Mouse (Mus musculus) thymus, adult 18-20 months (tissue): ENCODE data around the gene Sox9.

Source experiments
- DNase-seq, 2 experiments: peaks; one replicate each; pipeline ENCODE4 v3.0.0; 2022; ENCODE audit warnings: mixed read lengths in 2 of 2

Gene Sox9

DNA sequence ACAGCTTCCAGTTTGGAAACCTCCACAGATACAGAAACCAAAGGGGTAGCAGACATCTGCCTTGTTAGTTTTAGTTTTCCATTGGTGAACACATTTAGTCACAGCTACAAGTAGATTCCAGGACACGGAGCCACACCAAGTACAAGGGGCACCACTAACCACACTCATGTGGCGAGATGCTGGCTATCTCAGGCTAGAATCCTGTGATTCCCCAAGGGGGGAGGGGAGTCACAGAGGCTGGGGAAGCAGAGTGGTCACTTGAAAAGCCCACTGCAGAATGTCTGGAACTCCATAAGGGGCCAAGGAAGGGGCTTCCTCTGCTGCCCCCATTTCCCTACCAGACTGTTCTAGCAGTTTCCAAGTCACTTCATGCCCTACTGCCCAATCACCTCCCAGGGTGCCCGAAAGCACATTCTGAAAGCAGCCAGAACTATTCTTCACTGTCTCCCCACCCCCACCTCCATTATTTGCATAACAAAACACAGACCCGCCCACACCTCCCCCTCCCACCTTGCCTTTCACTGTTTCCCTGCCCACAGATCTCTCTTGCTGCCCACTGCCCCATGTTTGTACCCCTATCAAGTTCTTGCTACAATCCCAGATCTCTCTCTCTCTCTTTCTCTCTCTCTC lies 19.3 kb downstream of the Sox9 start:
- no peak for DNase-seq

- no peak for DNase-seq
Observed at GRCm38 (mm10) chr11:112807838-112808506, 25.9 kb downstream of the Sox9 start.

DNA sequence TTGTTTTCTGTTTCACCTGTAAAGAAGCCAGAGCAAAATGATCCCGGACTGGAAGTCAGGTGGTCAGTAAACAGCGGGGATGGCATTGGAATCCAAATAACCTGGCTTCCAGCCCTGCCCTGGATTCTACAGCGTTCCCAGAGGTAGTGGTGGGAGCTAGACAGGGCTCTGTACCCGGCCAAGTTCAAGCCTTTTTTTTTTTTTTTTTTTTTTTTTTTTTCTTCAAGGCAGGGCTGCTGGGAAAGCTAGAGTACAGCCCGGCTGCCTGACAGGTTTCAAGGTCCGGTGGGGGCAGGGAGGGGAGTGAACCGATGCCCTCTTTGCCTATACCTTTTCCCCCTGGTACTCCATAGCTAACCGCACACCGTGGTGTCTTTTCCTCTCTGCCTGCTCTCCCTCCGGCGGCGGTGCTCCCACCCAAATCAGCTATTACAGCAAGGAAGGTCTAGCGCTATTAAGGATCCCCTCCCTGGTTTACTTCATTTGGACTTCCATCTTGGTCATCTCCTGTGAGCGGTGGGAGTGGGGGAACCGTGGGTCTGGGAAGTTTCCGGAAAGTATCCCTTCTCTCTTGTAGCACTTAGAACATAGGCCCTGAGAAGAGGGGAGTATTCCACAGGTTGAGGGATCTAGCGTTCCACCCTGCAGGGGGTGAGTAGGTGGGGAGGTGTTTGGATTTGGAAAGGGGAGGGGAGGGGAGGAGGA lies 28.6 kb downstream of the Sox9 start:
- DNase-seq: no peak

DNA sequence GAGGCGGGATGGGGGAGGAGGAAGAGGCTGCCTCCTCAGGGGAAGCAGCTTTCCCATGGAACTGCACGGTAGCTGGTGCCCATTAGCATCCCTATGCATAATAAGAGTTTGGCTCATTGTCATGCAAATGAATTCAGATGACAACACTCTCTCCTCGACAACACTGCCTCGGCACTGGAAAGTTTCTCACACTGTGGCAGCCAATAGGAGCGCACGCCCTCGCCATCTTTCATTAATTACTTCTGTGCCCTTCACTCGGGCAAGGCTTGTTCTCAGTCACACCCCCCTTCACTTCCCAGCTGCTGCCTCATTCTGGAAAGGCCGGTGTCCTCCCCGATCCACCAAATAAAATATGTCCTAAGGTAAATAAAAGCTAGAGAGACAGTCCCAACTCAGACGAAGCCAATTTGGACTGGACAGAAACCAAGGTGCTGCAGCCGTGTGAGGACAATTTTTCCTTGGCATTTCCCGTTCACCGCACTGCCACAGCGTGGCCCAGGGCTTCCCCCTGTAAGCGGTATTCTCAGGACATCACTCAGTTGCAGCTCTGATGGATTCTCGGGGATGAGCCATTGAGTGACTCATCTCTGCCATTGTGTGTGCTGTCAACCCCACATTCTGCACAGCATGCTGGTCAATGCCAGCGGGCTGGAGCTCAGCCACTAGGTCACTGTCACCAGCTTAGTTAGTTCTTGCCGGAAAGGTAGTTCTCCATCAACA lies 29.3 kb downstream of the Sox9 start:
- no peak for DNase-seq

- no peak for DNase-seq
Observed at GRCm38 (mm10) chr11:112817829-112818650, 36.0 kb downstream of the Sox9 start.

- no peak for DNase-seq
Observed at GRCm38 (mm10) chr11:112818651-112819270, 36.7 kb downstream of the Sox9 start.

GRCm38 (mm10) chr11:112821536-112821935 lies 39.5 kb downstream of the Sox9 start:
- DNase-seq: no peak

- no peak for DNase-seq
Observed at GRCm38 (mm10) chr11:112824146-112824545, 42.1 kb downstream of the Sox9 start.

GRCm38 (mm10) chr11:112826193-112827043 lies 44.4 kb downstream of the Sox9 start:
- DNase-seq: no peak

DNA sequence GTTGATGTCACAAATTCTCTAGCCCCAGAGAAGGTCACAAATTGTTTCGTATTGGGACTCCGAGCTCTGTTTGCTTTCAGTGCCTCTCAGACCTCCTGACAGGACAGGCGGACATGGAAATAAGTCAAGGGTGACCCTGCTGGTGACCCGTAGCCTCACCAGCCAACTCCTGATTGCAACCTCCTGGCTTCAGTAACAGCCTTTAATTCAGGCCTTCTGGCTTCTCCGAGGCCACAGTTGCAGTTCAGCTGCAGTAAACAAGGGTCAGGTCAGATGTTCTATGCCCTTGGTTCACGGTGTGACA lies 45.0 kb downstream of the Sox9 start:
- no peak for DNase-seq

GRCm38 (mm10) chr11:112828553-112829287 lies 46.7 kb downstream of the Sox9 start:
- no peak for DNase-seq

DNA sequence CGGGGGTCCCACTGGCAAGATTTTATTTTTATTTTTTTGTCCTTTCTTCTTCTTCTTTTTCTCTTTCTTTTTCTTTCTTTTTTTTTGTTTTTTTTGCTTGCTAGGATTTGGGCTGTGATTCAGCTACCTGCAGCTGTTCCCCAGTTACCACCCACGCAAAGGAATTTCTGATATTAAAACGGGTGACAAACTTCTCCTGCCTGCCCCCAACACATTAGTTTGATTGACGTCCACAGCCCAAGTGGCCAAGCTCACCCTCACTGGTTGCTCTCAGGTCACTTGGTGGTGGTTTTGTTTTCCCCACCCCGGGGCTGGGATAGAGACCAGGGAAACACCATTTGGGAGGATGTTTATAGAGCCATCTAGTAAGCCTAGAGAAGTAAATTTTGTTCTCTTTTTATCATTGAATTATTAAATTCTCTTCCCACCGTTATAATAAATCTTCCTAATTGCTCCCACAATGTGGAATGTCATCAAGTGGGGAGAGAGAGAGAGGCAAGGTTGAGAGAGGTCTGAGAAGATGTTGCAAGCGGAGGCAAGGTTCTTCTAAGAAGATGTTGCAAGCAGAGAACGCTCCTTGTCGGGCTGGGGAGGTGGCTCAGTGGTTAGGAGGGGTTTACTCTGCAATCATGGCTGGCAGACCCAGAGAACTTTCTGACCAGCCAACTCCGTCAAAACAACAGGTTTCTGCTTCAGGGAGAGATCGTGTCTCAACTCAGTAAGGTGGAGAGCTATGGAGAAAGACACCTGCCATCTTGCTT lies 52.4 kb downstream of the Sox9 start:
- no peak for DNase-seq

GRCm38 (mm10) chr11:112835468-112836092 lies 53.6 kb downstream of the Sox9 start:
- DNase-seq: no peak
